Mouse (Mus musculus) G1E (cell line): ENCODE results near the gene Lrrfip1. TPM values are rescaled to one million over a fixed set of nuclear protein-coding genes. Genes with fewer than 3 reads are reported as not detected.

Source experiments
- ATAC-seq: 2 replicates; pipeline ENCODE4 v1.8.0; 2016; ENCODE audit warnings: mild to moderate bottlenecking; ENCODE audit not compliant: insufficient number of reproducible peaks, poor library complexity, low FRiP score, severe bottlenecking; ENCODE audit errors: extremely low read depth
- DNase-seq: peaks from one replicate; pipeline ENCODE4 v3.0.0; 2012; ENCODE audit warnings: low spot score
- H3K27me3 ChIP-seq: 2 replicates; pipeline ENCODE4 v1.6.1; 2012; ENCODE audit warnings: mild to moderate bottlenecking, low read length, inconsistent platforms; ENCODE audit not compliant: insufficient read depth
- H3K36me3 ChIP-seq: replicated peaks from 2 replicates; pipeline ENCODE3; 2012; ENCODE audit warnings: mild to moderate bottlenecking, inconsistent platforms
- H3K4me1 ChIP-seq: 2 replicates; pipeline ENCODE4 v1.6.1; 2012; ENCODE audit warnings: low read depth, low read length, inconsistent platforms, mixed read lengths; ENCODE audit not compliant: insufficient read depth
- H3K4me3 ChIP-seq: 2 replicates; pipeline ENCODE4 v1.5.1; 2012; ENCODE audit warnings: low read depth, mild to moderate bottlenecking, inconsistent platforms, low read length, moderate library complexity, mixed read lengths
- H3K9me3 ChIP-seq: replicated peaks from 2 replicates; pipeline ENCODE4 v1.6.1; 2012; ENCODE audit warnings: inconsistent platforms
- CTCF ChIP-seq: IDR thresholded peaks from 2 replicates; pipeline ENCODE4 v1.5.1; 2012; ENCODE audit warnings: low read depth, low read length, inconsistent platforms, mixed read lengths
- GATA1 ChIP-seq: IDR thresholded peaks from 2 replicates; pipeline ENCODE4 v1.6.1; 2012; ENCODE audit warnings: borderline replicate concordance, low read length, inconsistent platforms, mixed read lengths
- GATA2 ChIP-seq: IDR thresholded peaks from 2 replicates; pipeline ENCODE4 v1.6.1; 2012; ENCODE audit warnings: low read depth, low read length, inconsistent platforms, borderline replicate concordance
- POLR2AphosphoS5 ChIP-seq: IDR thresholded peaks from 2 replicates; pipeline ENCODE4 v1.6.1; 2012; ENCODE audit warnings: low read depth, low read length, inconsistent platforms; ENCODE audit not compliant: insufficient replicate concordance
- TAL1 ChIP-seq: conservative IDR thresholded peaks from 2 replicates; pipeline ENCODE4 v1.6.1; 2012; ENCODE audit warnings: low read depth, low read length, inconsistent platforms, mixed read lengths
- polyA plus RNA-seq: library from polyadenylated mRNA; stranded (reverse); fragments of >175 nt; gene quantifications from 2 replicates; pipeline ENCODE4 v1.2.3, GENCODE M21; 2012
- total RNA-seq, 2 experiments: library from RNA; stranded (forward) in 1 of 2; stranded (reverse) in 1 of 2; fragments of 200-1000 nt in 1 of 2; fragments of >200 nt in 1 of 2; fragmentation: Nextera tagmentation in 1 of 2; gene quantifications; 2 replicates each; pipeline ENCODE4 v1.2.3; 2014 to 2017

Gene Lrrfip1
- total and polyA plus RNA-seq, 3 experiments: 0.22 TPM; not detected in 2

DNA sequence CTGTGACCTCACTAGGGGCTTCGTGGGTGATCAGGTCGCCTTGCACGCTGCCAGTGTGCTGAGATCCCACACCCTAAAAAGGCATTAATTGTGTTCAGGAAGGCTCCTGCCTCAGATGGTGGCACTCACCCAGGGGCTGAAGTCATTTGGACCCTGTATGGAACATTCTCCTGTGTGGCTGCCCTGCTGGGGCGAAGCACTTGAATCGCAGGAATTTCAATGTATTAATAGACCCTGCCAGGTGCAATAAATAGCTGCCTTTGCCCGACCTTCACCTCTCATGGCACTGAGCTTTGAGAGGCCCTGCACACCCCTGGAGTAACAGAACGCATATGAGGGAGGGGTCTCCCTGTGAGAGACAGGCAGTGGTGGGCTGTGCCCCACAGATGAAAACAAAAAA, 17.0 kb downstream of the Lrrfip1 start:
- Histone ChIP-seq H3K27me3 (no peaks in the 10 kb centered on the region), H3K36me3 (no peaks in the 10 kb centered on the region), H3K4me1 (no peaks in the 10 kb centered on the region), H3K9me3 (peaks cover 84% of the 10 kb centered on the region), H3K4me3 (no peak overlapping the region)
- ATAC-seq (no peak), DNase-seq (no peak)
- TF ChIP-seq TAL1 (no peak), POLR2AphosphoS5 (no peak), GATA2 (no peak), GATA1 (no peak), CTCF (no peak)

DNA sequence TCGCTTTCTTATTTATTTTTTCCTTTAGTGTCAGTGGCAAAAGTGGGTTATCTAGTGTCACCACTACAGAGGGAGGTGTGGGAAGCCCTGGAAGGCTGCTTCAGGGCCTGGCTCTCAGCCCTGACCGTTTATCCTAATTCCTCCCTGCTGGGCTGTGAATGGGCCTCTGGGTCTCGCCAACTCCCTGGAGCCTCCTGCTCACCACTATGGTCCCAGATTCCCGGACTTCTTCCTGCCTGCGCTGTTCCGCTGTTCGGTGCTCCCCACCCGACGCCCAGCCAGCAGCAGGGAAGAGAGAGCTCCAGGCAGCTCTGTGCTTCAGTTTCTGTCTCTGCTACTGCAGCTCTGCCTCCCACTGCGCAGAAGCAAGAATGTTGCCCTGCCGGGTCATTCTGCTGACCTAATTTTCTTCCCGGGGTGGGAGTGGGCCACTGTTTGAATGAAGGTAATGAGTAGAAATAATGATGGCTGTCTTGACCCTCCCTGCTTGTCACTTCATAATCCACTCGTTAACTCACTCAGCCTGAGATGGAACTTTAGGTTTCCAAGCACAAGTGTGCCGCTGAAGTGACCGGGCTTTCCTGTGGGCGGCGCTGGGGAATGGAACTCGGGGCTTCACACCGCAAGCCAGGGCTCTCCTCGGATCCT, 18.7 kb downstream of the Lrrfip1 start:
- Histone ChIP-seq H3K4me3 (no peak overlapping the region), H3K27me3 (no peaks in the 10 kb centered on the region), H3K36me3 (no peaks in the 10 kb centered on the region), H3K4me1 (no peaks in the 10 kb centered on the region), H3K9me3 (peaks cover 83% of the 10 kb centered on the region)
- TF ChIP-seq POLR2AphosphoS5: no peak
- TF ChIP-seq CTCF: no peak
- TF ChIP-seq GATA2: no peak
- no peak for TF ChIP-seq TAL1
- no peak for TF ChIP-seq GATA1
- ATAC-seq (no peak), DNase-seq (no peak)

DNA sequence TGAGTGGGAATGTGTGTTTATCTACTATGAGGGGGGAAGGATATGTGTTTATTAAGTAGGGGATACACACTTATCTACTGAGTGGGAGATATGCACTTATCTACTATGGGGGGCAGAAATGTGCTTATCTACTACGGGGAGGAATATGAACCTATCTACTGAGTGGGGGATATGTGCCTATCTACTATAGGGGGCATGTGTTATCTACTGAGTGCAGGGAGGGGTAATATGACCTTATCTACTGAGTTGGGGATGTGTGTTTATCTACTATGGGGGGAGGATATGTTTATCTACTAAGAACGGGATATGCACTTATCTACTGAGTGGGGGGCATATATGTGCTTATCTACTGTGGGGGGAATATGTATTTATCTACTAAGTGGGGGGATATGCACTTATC, 20.8 kb downstream of the Lrrfip1 start:
- TF ChIP-seq POLR2AphosphoS5 (no peak), GATA2 (no peak), CTCF (no peak), TAL1 (no peak), GATA1 (no peak)
- no peaks in the 10 kb centered on the region for H3K27me3 ChIP-seq
- ATAC-seq (no peak), DNase-seq (no peak)
- no peak overlapping the region for H3K4me3 ChIP-seq
- no peaks in the 10 kb centered on the region for H3K4me1 ChIP-seq
- H3K36me3 ChIP-seq: no peaks in the 10 kb centered on the region
- peaks cover 78% of the 10 kb centered on the region for H3K9me3 ChIP-seq

DNA sequence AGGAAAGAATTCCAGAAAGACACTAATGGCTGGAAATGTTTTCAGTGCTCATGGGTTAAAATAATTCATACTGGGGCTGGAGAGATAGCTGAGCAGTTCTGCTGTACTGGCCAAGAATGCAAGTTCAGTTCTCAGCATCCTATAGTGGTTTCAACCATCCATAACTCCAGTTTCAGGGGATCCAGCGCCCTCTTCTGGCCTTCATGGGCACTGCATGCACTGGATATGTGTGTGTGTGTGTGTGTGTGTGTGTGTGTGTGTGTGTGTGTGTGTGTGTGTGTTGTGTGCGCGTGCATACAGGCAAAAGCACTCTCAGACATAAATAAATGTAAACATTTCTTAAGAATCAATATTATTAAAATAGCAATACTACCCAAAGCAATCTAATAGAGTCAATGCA, 22.8 kb downstream of the Lrrfip1 start:
- H3K4me3 ChIP-seq: no peak overlapping the region
- no peaks in the 10 kb centered on the region for H3K27me3 ChIP-seq
- ATAC-seq (no peak), DNase-seq (no peak)
- H3K9me3 ChIP-seq: peaks cover 79% of the 10 kb centered on the region
- H3K36me3 ChIP-seq: no peaks in the 10 kb centered on the region
- H3K4me1 ChIP-seq: no peaks in the 10 kb centered on the region
- TF ChIP-seq POLR2AphosphoS5: no peak
- TF ChIP-seq CTCF: no peak
- TF ChIP-seq GATA2: no peak
- no peak for TF ChIP-seq TAL1
- TF ChIP-seq GATA1: no peak

DNA sequence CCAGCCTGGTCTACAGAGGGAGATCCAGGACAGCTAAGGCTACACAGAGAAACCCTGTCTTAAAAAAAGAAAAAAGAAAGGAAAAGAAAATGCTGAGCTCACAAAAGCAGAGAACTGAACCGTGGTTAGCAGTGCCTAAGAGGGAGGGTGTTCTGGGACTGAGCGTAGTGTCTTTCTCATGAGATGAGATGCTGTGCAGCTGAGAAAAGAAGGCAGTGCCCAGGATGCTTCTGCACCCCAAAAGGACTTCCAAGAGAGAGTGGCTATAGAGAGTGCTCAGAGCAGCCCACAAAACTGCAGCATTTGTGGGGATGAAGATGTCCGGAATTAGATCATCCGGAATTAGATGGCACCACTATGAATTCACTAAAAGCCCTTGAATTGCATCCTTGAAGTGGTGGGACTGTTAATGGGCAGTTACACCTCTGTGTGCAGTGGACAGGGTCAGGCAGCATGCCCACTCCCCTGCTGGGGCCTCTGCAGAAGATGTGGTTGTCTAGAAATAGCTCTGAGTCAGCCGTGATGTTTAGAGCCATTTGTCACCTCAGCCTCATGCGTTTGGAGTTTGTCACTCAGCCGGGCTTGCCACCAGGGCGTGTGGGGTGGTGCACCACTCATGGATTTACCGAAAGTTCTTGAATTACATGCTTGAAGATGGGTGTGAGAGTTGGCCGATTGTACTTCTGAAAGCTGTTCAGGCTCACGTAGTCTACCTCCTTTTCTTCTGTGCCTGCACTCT, 23.8 kb downstream of the Lrrfip1 start:
- Histone ChIP-seq H3K4me1 (no peaks in the 10 kb centered on the region), H3K4me3 (no peak overlapping the region)
- TF ChIP-seq TAL1: no peak
- TF ChIP-seq GATA1: no peak
- no peak for TF ChIP-seq POLR2AphosphoS5
- no peak for TF ChIP-seq CTCF
- no peak for TF ChIP-seq GATA2

DNA sequence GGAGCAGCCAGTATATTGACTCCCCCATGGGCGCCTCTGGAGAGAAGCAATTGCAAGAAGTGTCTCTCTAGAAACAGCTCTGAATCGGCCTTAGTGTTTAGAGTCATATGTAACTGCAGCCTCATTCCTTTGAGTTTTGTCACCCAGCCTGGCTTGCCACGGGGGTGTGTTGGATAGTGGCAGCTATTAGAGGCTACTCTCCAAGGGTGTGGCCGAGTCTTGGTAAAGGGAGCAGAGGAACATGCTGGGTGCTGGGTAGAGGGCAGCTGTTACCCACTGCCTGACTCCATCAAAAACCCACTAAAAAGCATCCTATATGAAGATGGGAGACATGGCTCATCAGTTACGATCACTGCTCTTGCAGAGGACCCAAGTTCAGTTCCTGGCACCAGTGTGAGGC, 24.7 kb downstream of the Lrrfip1 start:
- Histone ChIP-seq H3K9me3 (peaks cover 72% of the 10 kb centered on the region), H3K36me3 (no peaks in the 10 kb centered on the region), H3K4me1 (no peaks in the 10 kb centered on the region), H3K27me3 (no peaks in the 10 kb centered on the region), H3K4me3 (no peak overlapping the region)
- no peak for DNase-seq
- ATAC-seq: no peak
- TF ChIP-seq CTCF: no peak
- no peak for TF ChIP-seq GATA1
- no peak for TF ChIP-seq POLR2AphosphoS5
- TF ChIP-seq TAL1: no peak
- no peak for TF ChIP-seq GATA2

More for the DNA sequence above, 23.8 kb downstream of the Lrrfip1 start:
- Histone ChIP-seq H3K27me3 (no peaks in the 10 kb centered on the region), H3K9me3 (peaks cover 75% of the 10 kb centered on the region), H3K36me3 (no peaks in the 10 kb centered on the region)
- DNase-seq: no peak
- ATAC-seq: no peak
